Mouse (Mus musculus) cerebellum, adult 11 months (tissue): ENCODE results near the gene Iqschfp.
A peak's percentile ranks its signal among the peaks of the same experiment; 100 is the strongest.

ENCODE experiments used
- DNase-seq: peaks from one replicate; pipeline ENCODE4 v3.0.0; 2022

Gene Iqschfp

DNA sequence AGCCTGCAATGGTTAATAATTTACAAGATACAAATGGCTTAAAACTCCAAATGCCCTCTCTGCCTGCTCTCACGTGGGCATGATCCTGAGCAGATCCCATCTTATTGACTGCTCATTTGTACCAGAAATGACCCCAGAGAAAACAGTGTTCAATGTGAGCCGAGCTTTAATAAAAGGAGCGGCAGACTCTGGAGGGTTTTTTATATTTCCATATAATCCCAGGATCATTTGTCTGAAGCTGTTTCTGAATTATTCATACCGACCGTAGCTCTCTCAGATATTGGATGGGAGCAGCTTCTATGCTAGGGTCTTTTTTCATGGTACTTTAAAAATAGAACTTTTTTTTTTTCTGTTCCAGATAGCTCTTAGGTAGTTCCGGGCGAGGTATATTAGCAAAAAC, 67.6 kb downstream of the Iqschfp start:
- DNase-seq, result no peak

DNA sequence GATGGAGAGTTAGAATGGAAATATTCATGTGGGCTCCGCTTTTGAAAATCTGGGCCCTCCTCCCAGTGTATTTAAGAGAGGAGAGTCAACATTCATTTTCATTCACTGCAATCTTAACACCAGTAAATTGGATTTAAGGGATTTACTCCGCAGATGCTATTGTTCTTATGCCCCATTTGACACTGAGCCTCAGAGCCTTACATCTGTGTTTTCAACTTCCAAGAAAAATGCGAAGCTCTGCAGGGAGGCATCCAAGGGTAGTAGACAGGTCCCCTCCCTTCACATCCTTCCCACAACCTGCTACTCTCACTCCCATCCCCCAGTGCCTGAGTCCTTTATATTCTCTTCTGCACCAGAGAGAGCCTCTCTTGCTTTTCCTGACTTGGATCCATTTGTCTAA, 68.1 kb downstream of the Iqschfp start:
- no peak for DNase-seq

DNA sequence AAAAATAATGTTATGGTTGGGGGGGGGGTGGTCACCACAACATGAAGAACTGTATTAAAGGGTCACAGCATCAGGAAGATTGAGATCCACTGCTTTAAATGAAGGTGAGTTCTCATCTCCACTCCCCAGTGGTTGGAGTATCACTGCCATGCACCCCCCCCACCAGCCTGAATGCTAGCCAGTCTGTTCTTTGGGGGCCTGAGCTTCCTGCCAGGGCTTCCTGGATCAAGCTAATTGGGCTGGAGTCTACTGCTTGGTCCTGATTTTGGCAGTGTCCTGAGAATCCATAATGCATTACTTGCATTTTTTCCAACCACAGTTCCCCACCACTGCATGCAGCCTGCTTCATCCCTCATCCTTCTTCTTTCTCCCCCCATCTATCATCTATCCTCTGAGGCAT, 68.7 kb downstream of the Iqschfp start:
- DNase-seq, result no peak

DNA sequence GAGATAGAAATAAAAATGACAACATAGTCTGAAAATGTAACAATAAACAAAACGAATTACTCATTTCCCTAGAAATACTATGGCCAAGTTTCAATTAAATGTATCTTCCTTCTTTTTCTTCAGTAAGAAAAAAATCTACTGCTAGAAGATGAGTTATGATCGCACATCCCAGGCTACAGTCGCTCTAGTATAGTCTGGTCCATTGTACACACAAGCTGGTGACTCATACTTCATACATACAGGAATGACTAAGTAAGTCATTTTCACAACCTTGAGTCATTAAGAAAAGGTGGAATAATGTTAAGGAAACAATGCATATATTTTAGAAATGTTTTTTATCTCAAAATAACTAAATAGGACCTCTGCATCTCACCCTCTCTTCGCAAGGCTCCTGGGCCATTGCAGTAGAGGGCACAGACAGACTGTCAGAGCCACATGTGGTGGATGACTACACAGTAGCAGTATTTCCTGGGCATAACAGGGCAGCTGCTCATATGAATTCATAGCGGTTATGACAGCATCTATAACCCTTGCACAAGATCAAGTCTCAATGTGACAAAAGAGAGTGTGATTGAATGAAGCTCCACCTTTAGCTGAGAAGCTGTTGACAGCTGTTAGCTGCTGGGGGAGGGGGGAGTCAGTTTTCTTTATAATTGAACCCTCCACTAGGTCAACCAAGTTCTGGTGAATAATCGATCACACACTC, 70.1 kb downstream of the Iqschfp start:
- no peak for DNase-seq

DNA sequence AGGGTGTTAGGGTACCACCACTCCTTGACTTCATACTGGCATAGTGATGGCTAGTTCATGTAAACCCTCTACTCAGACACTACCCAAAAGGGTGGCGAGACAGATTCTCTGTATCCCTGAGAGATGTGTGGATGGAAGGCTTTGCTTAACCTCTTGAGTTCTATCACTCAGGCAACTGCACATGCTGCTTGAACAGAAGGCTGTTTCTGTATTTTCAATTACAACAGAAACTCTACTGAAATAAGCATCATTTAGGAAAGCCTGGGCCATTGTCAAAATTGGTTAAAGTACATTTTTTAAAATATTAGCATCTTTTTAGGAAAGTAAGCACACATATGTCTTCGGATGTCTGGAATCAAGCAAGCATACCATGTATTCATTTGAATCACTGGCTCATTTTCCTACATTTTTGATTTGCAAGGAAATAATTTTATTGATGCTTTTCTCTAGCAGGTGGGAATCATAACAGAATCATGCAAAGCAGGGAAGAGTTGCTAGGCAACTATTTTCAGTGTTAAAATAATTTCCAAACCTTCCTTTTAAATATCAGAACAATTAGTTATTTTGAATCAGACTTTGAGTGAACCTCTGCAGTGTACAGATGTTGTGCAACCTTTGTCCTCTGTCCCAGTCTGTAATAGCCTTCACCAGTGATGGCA, 82.4 kb downstream of the Iqschfp start:
- DNase-seq, result no peak

DNA sequence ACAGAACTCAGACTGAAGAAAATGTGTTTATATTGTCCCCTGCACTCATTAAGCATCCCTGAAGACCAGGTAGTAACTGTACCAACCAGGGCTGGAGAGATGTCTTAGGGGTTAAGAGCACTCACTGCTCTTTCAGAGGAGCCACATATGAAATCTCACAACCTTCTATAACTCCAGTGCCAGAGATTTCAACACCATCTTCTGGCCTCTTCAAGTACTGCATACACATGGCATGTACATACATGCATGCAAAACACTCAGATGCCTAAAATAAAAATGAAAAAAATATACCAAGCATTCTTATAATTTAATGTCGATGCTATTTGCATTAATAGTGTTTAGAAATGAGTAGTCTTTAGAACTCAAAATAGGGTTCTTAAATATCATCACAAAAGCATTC, 88.0 kb downstream of the Iqschfp start:
- DNase-seq, result no peak

DNA sequence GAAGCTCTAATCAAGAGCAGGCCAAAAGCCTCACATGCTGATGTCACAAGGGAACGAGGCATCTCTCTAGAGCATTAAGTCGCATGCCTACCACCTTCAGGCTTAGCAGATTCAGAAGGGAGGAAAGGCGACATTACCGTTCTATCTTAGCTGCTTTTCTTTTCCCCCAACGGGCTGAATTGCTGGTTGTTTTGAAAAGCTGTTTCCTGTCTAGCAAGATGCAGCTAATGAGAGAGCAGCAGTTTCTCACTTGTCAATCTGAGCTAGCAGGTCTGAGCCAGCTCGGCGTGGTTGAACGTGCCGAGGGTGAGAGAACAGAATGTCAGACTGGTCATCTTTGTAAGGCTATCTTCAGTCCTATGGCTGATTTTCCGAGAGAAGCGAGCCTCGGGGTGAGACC, 91.3 kb downstream of the Iqschfp start:
- no peak for DNase-seq

DNA sequence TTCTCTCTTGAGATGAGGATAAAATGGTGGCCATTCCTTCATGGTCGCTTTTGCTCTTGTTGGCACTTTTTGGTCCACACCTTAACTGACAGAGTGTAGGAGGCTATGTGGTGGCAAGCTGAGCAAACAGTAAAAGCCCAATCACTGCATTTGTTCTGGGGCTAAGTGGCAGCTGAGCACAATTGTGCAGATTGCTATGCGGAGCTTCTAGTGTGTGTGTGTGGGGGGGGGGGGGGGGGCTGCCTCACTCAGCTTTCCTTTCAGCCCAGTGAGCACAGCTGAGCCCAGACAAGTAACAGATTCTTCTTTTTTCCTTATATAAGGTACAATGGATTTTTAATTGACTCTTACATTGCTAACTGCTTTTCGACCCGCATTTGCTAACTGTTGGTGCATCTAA, 110.4 kb downstream of the Iqschfp start:
- no peak for DNase-seq

DNA sequence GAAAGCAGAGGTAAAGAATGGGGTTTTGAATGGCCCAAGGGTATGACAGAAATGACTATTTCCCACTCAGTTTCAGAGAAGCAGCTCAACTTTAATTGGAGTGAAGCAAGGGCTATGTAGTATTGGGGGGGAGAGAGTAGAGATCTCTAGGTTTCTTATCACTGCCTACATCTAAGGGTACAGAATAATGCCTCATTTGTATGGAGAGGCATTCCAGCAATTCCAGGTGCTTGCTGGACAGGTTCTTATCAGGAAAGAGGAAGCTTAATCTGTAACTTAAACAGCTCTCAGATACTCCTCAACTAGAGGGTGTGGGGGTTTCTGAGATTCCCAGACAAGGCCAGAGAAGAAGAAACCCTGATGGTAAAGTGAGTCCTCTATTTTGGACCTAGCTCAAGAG, 120.3 kb downstream of the Iqschfp start:
- no peak for DNase-seq

DNA sequence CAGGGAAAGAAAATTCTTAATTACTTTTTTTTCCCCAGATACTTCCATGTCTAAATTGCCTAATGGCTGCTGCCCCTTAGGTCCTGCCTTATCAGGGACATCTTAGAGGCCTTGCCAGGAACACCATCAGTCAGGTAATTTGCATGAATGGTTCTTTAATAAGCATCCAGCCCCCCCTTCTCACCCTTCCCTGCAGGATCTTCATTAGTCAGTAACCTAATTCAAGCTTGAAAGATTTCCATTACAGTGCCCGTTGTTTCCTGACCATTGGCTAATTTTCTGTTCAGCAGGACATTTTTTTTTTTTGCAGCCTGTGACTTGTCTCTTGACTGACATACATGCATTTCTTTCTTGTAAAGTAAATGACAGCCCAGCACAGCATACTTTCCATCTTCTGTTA, 123.8 kb downstream of the Iqschfp start:
- DNase-seq, result no peak

DNA sequence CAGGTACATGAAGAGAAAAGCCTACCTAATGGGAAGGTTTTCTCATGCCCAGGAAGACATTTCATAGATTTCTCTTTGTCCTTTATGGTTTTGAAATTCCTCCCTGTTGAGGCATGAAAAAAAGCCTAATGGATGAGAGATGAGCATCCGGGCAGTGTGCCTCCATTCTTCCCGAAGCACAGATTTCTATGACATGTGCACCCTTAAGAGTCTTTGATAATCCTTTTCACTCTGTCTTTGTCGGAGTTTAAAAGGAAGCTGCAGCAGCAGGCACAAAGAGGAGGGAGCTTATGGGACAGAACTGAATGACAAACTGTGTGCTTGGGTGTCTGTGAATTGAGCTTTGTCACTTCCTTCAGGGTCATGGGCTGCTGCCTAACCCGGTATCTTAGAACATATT, 127.4 kb downstream of the Iqschfp start:
- no peak for DNase-seq

DNA sequence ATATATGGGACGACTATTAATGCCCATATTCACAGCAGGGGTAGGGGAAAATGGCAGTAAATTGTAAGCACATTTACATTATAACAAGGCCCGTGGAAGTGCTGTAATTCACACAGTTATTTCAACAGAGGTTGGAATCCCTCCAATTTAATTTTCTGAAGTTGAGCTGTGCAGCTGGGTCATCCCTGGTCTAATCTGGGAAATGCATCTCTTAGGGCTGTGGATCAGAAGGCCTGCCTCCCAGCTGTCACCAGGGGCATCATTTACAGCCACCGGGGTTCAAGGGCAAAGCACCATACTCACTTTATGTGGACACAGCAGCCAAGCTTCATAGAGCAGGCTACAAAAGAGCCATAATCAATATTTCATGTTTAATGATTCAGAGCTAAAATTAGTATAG, 144.1 kb downstream of the Iqschfp start:
- no peak for DNase-seq

DNA sequence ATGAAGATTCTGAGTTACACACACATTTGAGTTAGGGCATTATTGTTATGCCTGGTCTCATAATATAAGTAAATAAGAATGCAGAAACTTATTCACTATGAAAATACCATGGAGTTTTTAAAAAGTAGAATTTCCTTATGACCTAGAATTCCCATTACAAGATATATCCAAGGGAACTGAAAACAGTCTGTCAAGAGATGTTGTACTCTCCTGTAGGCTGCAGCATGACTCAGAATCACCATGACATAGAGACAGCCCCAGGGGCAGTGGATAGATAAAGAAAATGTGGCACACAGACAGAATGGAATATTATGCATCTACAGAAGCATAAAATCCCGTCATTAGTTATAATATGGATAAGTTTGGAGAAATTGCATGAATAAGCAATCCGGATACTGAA, 150.9 kb downstream of the Iqschfp start:
- no peak for DNase-seq

DNA sequence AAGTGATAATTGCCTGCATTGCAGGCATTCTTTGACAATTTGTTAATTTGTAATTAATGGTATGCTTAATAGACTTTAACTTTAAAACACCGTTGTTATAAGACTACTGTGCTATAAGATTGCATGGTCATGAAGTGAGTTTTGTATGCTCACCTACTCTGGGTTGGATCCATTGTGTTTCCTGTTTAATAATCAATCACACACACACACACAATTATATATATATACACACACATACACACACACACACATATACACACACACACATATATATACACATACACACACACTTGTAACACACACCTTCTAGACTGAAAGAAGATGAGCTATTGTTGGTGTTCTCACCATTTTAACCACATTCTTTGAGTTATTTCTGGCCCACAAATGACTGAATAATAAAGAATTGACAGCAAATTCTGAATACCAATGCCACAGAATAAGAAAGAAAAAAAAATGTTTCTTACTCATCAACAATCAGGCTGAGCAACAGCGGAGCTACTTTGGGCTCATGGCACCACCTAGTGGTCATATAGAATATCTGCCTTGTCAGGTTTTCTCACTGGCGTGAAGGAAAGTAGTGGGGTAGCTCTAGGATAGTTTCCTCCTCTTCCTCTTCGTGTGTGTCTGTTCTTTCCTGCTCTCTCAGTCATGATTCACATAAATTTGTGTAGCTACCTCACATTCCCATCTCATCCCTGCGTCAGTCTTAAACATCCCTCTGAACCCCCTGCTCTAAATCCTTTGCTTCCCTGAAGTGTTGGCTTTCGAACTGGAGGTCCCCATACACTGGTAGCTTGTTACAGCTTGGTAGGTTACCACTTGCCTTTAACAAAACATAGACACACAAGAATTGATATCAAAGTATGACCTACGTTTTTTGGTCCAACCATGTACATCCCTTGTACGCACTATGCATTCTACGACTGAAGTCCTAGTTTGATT, 153.7 kb downstream of the Iqschfp start:
- DNase-seq, result no peak

DNA sequence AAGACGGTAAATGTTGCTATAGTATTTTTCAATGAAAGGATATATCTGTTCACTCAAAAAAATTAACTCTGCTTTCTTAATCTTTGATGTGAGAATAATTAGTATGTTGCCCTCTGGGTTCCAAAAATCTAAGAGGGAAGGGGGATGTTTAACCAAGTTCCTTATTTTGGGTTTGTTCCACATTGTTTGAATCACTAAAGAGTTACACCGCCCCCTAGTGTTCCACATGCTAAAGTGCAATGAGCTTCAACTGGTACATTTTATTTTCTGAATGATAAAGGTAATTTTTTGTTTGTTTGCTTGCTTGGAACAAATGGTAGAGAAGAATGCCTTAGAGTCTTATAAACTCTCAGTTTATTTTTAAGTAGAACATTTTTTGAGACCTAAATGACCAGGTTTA, 161.5 kb downstream of the Iqschfp start:
- DNase-seq, result no peak

DNA sequence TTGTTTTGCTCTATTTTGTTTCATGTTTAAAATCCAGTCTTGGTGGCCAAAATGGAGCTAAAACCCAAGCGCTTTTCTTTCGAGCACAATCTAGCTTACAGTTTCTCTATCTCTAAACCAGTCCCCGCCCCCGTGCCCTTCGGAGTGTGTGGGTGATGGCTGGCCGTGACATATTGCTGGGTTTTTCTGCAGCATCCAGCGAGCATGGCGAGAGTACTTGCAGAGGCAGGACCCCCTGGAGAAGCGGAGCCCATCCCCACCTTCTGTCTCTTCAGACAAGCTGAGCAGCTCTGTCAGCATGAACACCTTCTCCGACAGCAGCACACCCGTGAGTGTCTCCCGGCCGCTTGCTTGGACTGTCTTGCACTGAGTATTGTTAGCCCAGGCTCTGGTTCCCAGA, 163.0 kb downstream of the Iqschfp start:
- DNase-seq, result no peak

DNA sequence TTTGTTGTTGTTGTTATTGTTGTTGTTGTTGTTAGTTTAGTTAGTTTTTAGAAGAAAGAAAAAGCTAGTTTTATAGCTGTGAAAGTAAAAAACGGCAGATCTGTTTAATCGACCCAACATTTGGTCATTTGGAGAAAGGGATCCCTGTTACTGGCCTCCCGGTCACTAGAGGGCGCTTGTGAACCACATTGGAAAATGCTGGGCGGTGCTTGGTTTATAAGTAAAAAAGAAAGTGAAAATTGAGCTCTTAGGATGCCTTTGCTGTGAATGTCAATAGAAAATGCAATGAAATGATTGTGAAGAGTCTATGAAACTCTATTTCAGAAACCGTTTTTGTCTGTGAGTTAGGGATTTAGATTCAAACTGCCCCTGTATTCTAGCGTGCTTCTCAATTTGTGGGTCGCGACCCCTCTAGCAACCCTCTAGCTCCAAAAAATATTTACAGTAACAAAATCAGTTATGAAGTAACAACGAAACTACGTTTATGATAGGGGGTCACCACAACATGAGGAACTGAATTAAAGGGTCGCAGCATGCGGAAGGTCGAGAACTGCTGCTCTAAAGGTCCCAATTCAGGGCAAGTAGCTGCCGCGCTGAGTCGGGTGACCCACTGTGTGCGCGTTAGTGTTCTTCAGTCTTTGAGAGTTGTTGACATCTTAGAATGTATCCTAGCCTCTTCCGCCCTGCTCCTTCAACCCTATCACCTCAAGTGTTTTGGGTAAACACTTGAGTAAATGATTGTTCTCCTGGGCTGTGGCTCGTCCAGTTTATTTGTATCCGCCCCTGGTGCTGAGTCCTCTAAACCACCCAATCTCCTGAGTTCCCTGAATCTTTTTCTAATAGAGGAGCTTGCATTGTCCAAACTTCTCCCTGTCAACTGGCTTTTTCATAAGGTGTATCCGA, 164.6 kb downstream of the Iqschfp start:
- peak; percentile 31 for DNase-seq

DNA sequence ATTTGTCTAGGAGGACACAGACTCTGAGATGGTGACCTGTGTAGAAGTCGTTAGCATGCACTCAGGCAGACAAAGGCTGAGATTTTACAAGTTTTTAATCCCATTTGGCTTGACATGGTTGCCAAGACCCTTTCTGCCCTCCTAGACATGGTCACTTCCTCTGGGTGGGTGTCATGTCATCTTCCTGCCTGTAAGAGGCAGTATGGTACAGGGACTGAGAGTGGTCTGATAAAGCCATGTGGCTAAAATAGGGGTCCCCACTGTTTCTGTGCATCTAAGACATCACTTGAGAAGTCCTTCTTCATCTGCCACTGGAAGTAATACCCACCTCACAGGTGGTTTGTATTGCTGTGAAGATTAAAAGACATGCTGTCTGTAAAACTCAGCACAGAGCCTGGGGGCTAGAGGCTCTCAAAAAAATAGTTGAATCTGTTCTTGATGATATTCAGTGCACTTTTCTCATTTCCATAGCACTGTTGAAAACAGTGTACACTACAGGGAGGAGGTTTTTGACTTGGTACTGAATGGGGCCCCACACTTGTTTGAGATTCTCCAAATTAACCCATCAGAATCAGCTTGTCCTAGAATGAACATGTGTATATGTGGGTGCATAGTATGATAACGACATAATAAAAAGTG, 167.2 kb downstream of the Iqschfp start:
- DNase-seq, result no peak

DNA sequence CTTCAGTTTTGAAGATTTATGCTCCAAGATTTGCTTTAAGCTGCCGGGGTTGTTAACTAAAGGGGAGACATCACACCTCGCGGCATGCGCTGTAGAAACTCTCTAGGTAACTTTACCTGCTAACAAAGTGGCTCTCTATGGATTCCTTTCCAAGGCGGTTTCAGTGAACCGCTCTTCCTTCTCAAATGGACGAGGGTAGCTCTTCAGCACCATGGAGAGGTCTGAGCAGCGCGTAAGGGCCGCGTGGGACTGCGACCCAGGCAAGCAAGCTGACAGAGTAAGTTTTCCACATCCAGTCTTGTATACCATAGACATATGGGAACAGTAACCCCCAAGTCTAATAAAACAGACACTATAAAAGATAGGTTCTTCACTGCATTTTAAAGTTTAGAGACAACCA, 172.7 kb downstream of the Iqschfp start, which contains the start of gene Schip1:
Schip1 (plus strand) TSS at position 72 of the 400 bp plus-strand sequence.
- no peak for DNase-seq

DNA sequence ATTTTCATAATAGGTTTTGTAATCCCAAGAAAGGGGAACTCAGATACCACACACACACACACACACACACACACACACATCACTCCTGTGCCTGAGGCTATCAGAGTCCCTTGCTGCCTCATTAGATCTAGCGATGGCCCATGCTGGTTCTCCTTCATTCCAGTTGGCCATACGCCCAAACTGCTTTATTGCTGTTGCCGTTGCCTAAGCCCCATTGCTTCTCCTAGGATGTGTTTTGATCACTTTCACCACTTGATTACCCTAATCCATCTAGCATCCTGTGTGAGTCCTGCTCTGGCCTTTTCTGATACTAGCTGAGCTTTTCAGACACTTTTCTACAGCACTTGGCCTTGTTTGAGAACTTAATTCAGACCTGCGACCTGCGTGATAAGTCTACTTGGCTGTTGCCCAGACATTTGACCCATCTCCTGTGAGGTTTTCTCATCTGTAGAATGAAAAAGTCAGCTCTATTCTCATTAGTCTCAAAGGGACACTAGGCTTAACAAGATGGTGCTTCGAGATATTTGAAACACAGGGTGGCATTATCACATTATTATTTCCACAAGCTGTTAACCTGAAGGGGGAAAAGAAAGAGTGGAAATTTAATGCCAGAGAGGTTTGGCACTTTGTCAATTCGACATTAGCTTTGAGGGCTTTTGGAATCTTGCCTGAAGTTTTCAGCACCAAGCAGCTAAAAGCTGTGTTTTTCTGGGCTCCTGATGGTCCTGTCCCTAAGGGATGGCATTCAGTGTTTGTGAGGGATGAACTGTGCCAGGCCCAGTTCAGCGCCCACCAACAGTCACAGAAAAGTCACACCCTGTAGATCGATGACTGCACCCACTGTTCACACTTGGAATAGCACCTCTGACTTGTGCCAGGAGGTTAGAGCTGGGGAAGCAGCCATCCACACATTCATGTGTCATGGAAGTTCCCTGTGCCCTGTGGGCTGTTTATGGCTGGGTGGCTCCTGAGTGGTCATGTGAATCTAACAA, 179.7 kb downstream of the Iqschfp start:
- DNase-seq, result no peak

DNA sequence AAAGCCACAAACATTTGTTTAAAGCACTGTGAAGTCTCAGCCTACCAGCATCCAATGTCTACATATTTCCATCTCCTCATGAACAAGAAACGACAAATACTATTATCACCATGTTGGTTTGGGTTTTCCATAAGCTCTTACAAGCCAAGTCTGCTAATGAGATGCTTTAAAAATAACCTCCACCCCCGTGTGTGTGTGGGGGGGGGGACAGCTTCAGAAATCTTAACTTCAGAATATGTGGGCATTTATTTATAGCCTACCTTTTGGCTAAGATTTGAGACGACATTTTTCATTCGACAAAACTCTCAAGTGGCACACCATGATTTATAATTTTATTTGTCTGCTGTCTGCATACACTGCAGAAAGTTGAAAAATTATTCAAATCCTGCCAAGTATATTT, 185.4 kb downstream of the Iqschfp start:
- no peak for DNase-seq
